Mouse (Mus musculus) adrenal gland, adult 8-10 months (tissue): Measurements from ENCODE around the gene Slc16a7. TPM values are rescaled to one million over a fixed set of nuclear protein-coding genes. Genes with fewer than 3 reads are reported as not detected.

ENCODE experiments used
- DNase-seq: peaks from one replicate; pipeline ENCODE4 v3.0.0; 2022
- total RNA-seq, 4 experiments: library from RNA; stranded (reverse); gene quantifications; 2 replicates each; pipeline ENCODE4 v1.2.4; 2022

The Slc16a7 gene
- total RNA-seq, 4 experiments from 2014 or later, result 7.6 to 16.0 (median 10.2) TPM

DNA sequence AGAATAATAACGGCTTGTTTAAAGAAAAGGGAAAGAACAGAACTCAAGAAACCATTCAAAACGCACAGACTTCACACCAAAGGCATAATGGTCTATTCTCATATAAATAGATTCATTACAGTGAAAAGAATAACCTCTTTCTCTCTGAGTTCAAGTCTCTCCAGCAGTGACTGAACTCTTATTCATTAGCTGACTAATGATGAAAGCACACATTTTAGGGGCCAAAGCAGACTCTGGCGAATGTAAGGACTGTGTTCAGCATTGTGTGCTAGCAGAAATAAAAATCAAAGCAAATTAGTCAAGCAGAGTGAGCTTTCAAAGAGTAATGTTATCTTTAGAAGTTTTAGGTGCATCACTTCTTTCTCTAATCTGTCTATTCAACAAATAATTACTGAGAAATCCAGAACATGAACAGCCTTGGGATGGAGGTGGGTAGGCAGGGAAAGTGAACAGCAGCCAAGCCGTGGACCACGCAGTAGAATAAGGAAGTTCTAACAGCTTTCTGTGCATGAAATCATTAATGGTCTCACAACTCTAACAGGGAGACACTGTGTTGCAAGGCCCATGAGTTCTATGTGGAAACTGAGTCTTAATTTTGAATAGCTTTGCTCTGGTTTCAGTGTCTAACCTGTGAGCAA lies 214.1 kb downstream of the Slc16a7 start:
- no peak for DNase-seq

DNA sequence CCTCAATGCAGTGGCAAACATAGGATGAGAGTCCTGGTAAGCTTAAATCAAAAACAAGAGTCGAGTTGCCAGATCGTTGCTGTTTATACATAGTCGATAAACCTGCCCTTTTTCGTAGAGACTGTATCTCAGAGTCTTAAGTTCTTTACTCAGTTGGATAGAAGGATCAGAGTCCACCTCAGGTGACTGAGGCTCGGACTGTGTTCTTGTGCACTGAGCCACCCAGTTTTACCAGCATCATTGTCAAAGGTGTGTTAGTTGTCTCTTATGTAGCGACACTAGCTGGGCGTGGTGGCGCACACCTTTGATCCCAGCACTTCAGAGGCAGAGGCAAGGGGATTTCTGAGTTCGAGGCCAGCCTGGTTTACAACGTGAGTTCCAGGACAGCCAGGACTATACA lies 217.6 kb downstream of the Slc16a7 start:
- DNase-seq, result no peak

DNA sequence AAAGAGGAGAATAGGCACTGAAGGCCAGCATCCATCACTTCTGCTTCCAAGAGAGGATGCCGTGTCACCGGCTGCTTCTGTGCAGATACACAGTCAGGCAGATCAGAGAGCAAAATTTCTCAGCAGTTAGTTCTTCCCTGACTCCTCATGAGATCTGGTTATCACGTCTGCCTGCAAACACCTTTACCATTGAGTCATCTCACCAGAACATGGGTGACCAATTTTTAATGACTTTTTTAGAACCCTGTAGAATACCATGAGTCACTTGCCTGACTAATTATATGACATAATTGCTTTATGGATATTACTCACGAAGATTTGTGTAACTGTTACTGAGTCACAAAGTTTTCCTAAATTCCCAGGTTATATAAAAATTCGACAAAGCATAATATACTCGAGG lies 218.1 kb downstream of the Slc16a7 start:
- DNase-seq, result no peak
